Mouse (Mus musculus) lung, postnatal 0 days (tissue): ENCODE measurements at regions not wholly inside any gene's neighbourhood (a gene's known extent, or its start where the extent isn't known, plus 50 kb on each side); places are given as distances from the start of the nearest gene placed in this dataset.

Experiments used
- CTCF ChIP-seq: IDR thresholded peaks from 2 replicates; pipeline ENCODE4 v1.5.1; 2016; ENCODE audit warnings: antibody characterized with exemption, mild to moderate bottlenecking
- EP300 ChIP-seq: IDR thresholded peaks from 2 replicates; pipeline ENCODE4 v1.6.1; 2016; ENCODE audit warnings: antibody characterized with exemption, mild to moderate bottlenecking, control low read depth

DNA sequence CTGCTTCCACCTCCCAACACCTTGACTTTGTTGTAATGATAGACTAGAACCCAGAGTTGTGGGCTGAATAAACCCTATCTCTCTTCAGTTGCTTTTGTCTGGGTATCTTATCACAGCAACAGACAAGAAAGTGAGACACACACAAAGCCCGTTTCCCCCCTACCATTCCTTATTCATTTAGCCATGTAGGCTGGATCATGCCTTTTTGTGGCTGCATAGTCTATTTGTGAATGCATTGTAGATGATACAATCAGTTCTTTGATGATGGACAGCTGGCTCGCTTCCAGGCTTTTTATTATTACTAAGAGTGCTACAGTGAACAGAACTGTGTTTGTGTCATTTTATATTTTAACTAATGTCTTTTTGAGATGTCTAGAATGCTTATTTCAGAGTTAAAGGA lies 116.3 kb upstream of the Podxl start:
- TF ChIP-seq CTCF (no peak), EP300 (no peak)
